Comparison of ENCODE assay signal across 29 mouse cellular contexts in genomic region chr10:53562001-53562400, GRCm38 (mm10).
"Had no signal": no experiment of that assay in that cellular context is flagged by ENCODE, and none has a peak within 500 bp of the region (broad histone marks: within the 10 kb centered on the region; RNA-seq: fewer than 3 reads in every experiment).

No protein-coding gene starts in this region.

- H3K4me1 ChIP-seq: heart, embryonic 10.5 days; hindbrain, embryonic 10.5 days; hindbrain, embryonic 12.5 days; intestine, embryonic 15.5 days; kidney, embryonic 15.5 days; limb, embryonic 13.5 days; liver, embryonic 13.5 days; liver, embryonic 15.5 days had no signal

- H3K4me2 ChIP-seq: heart, embryonic 12.5 days; hindbrain, embryonic 12.5 days; hindbrain, embryonic 14.5 days; intestine, embryonic 15.5 days; kidney, embryonic 15.5 days; limb, embryonic 13.5 days; liver, embryonic 11.5 days; liver, embryonic 13.5 days; liver, embryonic 15.5 days had no signal

- H3K27me3 ChIP-seq: heart, embryonic 12.5 days; hindbrain, embryonic 12.5 days; intestine, embryonic 15.5 days; kidney, embryonic 15.5 days; limb, embryonic 13.5 days; liver, embryonic 13.5 days; liver, embryonic 15.5 days had no signal

- ATAC-seq: hindbrain, embryonic 16.5 days; inflammation-experienced regulatory T-cells, adult 6 months; intestine, embryonic 15.5 days; intestine, postnatal 0 days; liver, postnatal 0 days had no signal

- H3K9me3 ChIP-seq: heart, embryonic 12.5 days; hindbrain, embryonic 12.5 days; intestine, embryonic 15.5 days; kidney, embryonic 15.5 days; limb, embryonic 13.5 days; liver, embryonic 13.5 days; liver, embryonic 15.5 days had no signal

- DNase-seq: gastrocnemius, postnatal 14 days; gastrocnemius, postnatal 36 days; heart, adult 11 months; heart, adult 2 months; heart, postnatal 10 days; heart, postnatal 4 days; kidney, adult 18-20 months; kidney, adult 8-10 months; kidney, postnatal 10 days; kidney, postnatal 25 days; kidney, postnatal 4 days; liver; liver, embryonic 13.5 days; liver, postnatal 0 days had no signal

- H3K4me3 ChIP-seq: heart, adult 2 months; heart, embryonic 10.5 days; heart, embryonic 12.5 days; hindbrain, embryonic 10.5 days; hindbrain, embryonic 12.5 days; intestine, embryonic 15.5 days; kidney, embryonic 15.5 days; layer of hippocampus, adult 2 months; left cerebral cortex, adult 2 months; limb, embryonic 13.5 days; liver, embryonic 13.5 days; liver, embryonic 15.5 days had no signal

- H3K9ac ChIP-seq: heart, embryonic 12.5 days; hindbrain, embryonic 12.5 days; hindbrain, embryonic 14.5 days; intestine, embryonic 15.5 days; kidney, embryonic 15.5 days; limb, embryonic 13.5 days; liver, embryonic 13.5 days; liver, embryonic 15.5 days; liver, postnatal 0 days had no signal

- H3K27ac ChIP-seq: heart, adult 2 months; heart, embryonic 10.5 days; hindbrain, embryonic 10.5 days; hindbrain, embryonic 12.5 days; hindbrain, embryonic 14.5 days; intestine, embryonic 15.5 days; kidney, embryonic 15.5 days; layer of hippocampus, adult 2 months; left cerebral cortex, adult 2 months; limb, embryonic 13.5 days; liver, embryonic 13.5 days; liver, embryonic 15.5 days had no signal

- H3K36me3 ChIP-seq: hindbrain, embryonic 12.5 days; intestine, embryonic 15.5 days; limb, embryonic 13.5 days; liver, embryonic 13.5 days; liver, embryonic 15.5 days had no signal
